Mouse (Mus musculus) thymus, adult 2 months (tissue): ENCODE results near the gene Olfr270.

Experiments used
- CTCF ChIP-seq: fragments of 200-500 bp; IDR thresholded peaks from 2 replicates; pipeline ENCODE4 v1.5.1; 2012; ENCODE audit warnings: mild to moderate bottlenecking, control low read depth, low read length, moderate library complexity, borderline replicate concordance; ENCODE audit not compliant: control insufficient read depth, poor library complexity, insufficient read depth; ENCODE audit errors: extremely low read depth
- POLR2A ChIP-seq: fragments of 200-500 bp; IDR thresholded peaks from 2 replicates; pipeline ENCODE4 v1.6.1; 2012; ENCODE audit warnings: mild to moderate bottlenecking, low read length, control low read depth, moderate library complexity; ENCODE audit not compliant: control insufficient read depth, poor library complexity, insufficient read depth; ENCODE audit errors: extremely low read depth

GRCm38 (mm10) chr4:52946665-52947064 lies 17.7 kb upstream of the Olfr270 start:
- TF ChIP-seq POLR2A, result no peak
- TF ChIP-seq CTCF, result no peak
